Mouse (Mus musculus) heart, postnatal 0 days (tissue): ENCODE measurements around the gene Jagn1. TPM values are rescaled to one million over a fixed set of nuclear protein-coding genes. Genes with fewer than 3 reads are reported as not detected.

ENCODE experiments used
- ATAC-seq: fragments of 200-750 bp; cut with Nextera tagmentation; 2 replicates; pipeline ENCODE4 v1.8.0; 2017; ENCODE audit warnings: low read depth, moderate number of reproducible peaks, moderate library complexity; ENCODE audit not compliant: insufficient read depth
- DNase-seq: peaks from one replicate; pipeline ENCODE4 v3.0.0-alpha.2; 2016; ENCODE audit warnings: low spot score
- H3K27ac ChIP-seq: fragments of 300-500 bp; sonication (generic); 2 replicates; pipeline ENCODE4 v1.5.1; 2014; ENCODE audit warnings: low read depth, mild to moderate bottlenecking
- H3K27me3 ChIP-seq: fragments of 300-500 bp; sonication (generic); 2 replicates; pipeline ENCODE4 v1.6.1; 2014; ENCODE audit warnings: low read length, mixed read lengths; ENCODE audit not compliant: control insufficient read depth, insufficient read depth
- H3K36me3 ChIP-seq: fragments of 300-500 bp; sonication (generic); replicated peaks from 2 replicates; pipeline ENCODE4 v1.6.1; 2014; ENCODE audit warnings: low read length, mixed read lengths; ENCODE audit not compliant: control insufficient read depth, insufficient read depth
- H3K4me1 ChIP-seq: fragments of 300-500 bp; sonication (generic); 2 replicates; pipeline ENCODE4 v1.6.1; 2014; ENCODE audit warnings: antibody characterized with exemption; ENCODE audit not compliant: control insufficient read depth, insufficient read depth
- H3K4me2 ChIP-seq: fragments of 300-500 bp; sonication (generic); 2 replicates; pipeline ENCODE4 v1.6.1; 2014; ENCODE audit warnings: low read depth, mild to moderate bottlenecking, low read length, moderate library complexity
- H3K4me3 ChIP-seq: fragments of 300-500 bp; sonication (generic); 2 replicates; pipeline ENCODE4 v1.5.1; 2014; ENCODE audit warnings: low read depth, low read length
- H3K9ac ChIP-seq: fragments of 300-500 bp; sonication (generic); replicated peaks from 2 replicates; pipeline ENCODE4 v1.6.1; 2014; ENCODE audit warnings: low read depth, low read length, mixed read lengths
- H3K9me3 ChIP-seq: fragments of 300-500 bp; sonication (generic); replicated peaks from 2 replicates; pipeline ENCODE4 v1.6.1; 2016; ENCODE audit warnings: low read length; ENCODE audit not compliant: control insufficient read depth
- CTCF ChIP-seq: IDR thresholded peaks from 2 replicates; pipeline ENCODE4 v1.5.1; 2016; ENCODE audit warnings: antibody characterized with exemption, control low read depth, low read depth
- EP300 ChIP-seq: IDR thresholded peaks from 2 replicates; pipeline ENCODE4 v1.6.1; 2016; ENCODE audit warnings: antibody characterized with exemption, low read depth
- WGBS: fragments of 180-500 bp; shearing (Covaris S2); extraction: QIAGEN DNeasy Blood & Tissue Kit; methylation state at CpG from one replicate; pipeline ENCODE4 v1.1.7; 2014; 5-methylcytosine and 5-hydroxymethylcytosine counted together
- polyA plus RNA-seq: library from polyadenylated mRNA; unstranded; fragments of >200 nt; fragmentation: Nextera tagmentation; extraction: Ambion mirVana; gene quantifications from 2 replicates; pipeline ENCODE4 v1.2.1, GENCODE M21; 2015
- total RNA-seq: library from RNA; depleted of rRNA; stranded (reverse); fragments of >200 nt; gene quantifications from 2 replicates; pipeline ENCODE4 v1.2.3, GENCODE M21; 2014; ENCODE audit warnings: low replicate concordance

The Jagn1 gene
- total and polyA plus RNA-seq, 2 experiments from 2014 or later: 15.3 to 56.6 TPM

DNA sequence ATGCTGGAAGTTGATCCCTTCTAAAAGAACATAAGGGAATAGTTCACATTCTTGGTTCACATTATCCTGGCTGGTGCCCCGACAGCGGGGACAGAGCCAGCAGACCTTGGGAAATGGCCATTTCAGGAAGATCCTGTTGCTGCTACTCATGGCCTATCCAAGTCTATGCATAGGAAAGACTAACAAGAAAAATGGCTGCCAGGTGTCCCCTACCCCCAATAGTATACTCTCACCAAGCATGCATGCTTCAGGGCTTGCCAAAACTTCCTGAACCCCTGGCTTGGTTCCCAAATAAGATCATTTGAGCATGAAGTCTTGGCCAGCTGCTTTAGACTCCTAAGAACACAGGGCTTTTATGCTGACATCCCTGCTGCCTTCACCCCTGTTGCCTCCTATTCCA is 9.5 kb downstream of the Jagn1 start:
- Histone ChIP-seq H3K4me3 (no peak overlapping the region), H3K27me3 (no peaks in the 10 kb centered on the region), H3K36me3 (peaks cover 19% of the 10 kb centered on the region), H3K4me2 (no peak overlapping the region), H3K9me3 (no peaks in the 10 kb centered on the region), H3K4me1 (peaks cover 13% of the 10 kb centered on the region; the same call in 1 of the 2 replicates), H3K9ac (no peak overlapping the region), H3K27ac (peak overlapping the region; percentile 34; the same call in 1 of the 2 replicates)
- 31% methylated on average over 2 of the region's 2 CpGs for WGBS
- peak; percentile 15 for DNase-seq
- TF ChIP-seq EP300 (no peak), CTCF (no peak)
- ATAC-seq: peak; percentile 47; the same call in 1 of the 2 replicates

DNA sequence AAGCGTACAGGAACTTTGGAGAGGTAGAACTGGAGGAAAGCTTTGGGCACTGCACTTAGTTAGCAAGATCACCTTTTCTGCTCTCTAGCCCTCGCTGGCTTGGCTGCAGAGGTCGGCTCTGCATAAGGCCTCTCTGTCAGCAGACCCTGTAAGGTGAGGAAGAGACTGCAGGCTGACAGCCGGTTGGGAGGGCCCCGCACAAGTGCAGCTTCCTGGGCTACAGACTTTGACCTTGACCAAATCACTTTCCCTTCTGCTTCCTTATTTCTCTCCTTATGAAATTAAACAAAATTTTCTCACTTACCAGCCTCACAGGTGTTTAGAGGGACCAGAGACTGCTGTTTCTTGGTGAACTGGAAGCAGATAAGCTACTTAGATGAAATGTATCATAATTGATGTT is 12.6 kb downstream of the Jagn1 start:
- H3K9ac ChIP-seq: no peak overlapping the region
- DNase-seq (no peak), ATAC-seq (no peak)
- no peaks in the 10 kb centered on the region for H3K27me3 ChIP-seq
- H3K4me2 ChIP-seq: no peak overlapping the region
- H3K4me3 ChIP-seq: no peak overlapping the region
- H3K4me1 ChIP-seq: peaks cover 13% of the 10 kb centered on the region; the same call in 1 of the 2 replicates
- no peak overlapping the region for H3K27ac ChIP-seq
- no peaks in the 10 kb centered on the region for H3K36me3 ChIP-seq
- H3K9me3 ChIP-seq: no peaks in the 10 kb centered on the region
- TF ChIP-seq EP300: no peak
- no peak for TF ChIP-seq CTCF
- WGBS: 53% methylated on average over 5 of the region's 5 CpGs

DNA sequence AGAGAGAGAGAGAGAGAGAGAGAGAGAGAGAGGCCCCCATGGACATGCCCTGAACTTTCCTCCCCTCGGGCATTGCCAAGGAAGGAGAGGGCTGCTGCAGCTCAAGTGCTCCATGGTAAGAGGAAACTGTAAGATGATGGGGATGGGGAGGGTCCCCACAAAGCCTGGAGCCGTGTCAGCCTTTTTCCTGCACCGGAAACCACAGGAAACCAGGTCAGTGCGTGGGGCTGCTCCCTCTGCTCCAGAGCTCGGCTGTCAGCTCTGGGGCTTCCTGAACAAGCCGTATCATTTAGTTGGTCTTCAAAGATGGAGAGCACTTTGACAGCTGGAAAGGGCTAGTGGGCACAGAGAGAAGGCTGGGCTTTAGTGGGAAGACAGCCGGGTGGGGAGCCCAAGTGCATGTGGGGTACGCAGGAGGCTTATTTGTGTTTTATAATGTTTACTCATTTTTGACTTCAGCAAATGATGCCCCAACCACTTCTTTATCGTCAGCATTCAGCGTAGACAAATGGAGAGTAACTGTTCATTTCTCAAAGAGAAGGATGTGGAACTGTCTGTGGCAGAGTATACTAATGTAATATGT is 15.7 kb downstream of the Jagn1 start, which contains the start of gene Il17re:
Gene Il17re (plus strand): TSS at position 533 of the 583 bp plus-strand sequence.
- H3K36me3 ChIP-seq: no peaks in the 10 kb centered on the region
- WGBS: 64% methylated on average over 9 of the region's 10 CpGs
- no peak within 1 kb of the TSS for H3K4me2 ChIP-seq
- H3K27me3 ChIP-seq: no peaks in the 10 kb centered on the region
- no peak within 1 kb of the TSS for H3K9ac ChIP-seq
- ATAC-seq: no peak
- H3K9me3 ChIP-seq: no peaks in the 10 kb centered on the region
- no peak for TF ChIP-seq EP300
- H3K4me3 ChIP-seq: no peak within 1 kb of the TSS
- DNase-seq: no peak
- no peaks in the 10 kb centered on the region for H3K4me1 ChIP-seq
- no peak within 1 kb of the TSS for H3K27ac ChIP-seq

DNA sequence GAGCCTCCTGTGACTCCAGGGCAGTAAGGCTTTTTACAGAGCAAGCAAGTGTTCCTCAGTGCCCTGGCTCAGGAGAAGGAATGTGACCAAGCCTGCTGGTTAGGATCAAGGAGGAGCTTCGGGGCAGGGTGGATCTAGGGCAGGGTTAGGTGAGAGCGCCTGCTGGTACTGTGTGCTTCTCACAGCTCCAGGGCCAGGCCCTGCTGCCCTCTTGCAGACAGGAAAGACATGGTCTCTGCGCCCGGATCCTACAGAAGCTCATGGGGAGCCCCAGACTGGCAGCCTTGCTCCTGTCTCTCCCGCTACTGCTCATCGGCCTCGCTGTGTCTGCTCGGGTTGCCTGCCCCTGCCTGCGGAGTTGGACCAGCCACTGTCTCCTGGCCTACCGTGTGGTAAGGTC is 16.3 kb downstream of the Jagn1 start:
- DNase-seq: no peak
- Histone ChIP-seq H3K9ac (no peak overlapping the region), H3K4me2 (no peak overlapping the region)

DNA sequence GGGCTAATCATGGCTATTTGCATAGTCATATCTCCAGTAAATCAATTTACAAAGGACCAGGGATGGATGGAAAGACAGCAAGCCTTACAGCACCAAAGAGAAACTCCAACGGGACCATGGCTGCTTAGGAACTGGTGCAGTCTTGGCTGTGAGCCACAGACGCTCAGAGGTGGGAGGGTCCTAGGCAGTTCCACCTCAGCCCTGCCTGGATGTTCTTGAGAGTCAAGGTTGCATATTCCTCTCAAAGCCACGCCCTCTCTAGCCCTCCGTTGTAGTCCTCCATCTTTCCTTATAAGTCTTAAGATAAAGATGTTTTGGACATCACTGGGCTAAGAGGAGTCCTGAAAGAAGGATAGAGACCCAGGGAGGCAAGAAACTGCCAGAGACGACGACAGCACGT is 21.7 kb downstream of the Jagn1 start:
- Histone ChIP-seq H3K9ac (no peak overlapping the region), H3K27ac (no peak overlapping the region), H3K4me1 (no peaks in the 10 kb centered on the region), H3K36me3 (no peaks in the 10 kb centered on the region), H3K4me2 (no peak overlapping the region), H3K9me3 (no peaks in the 10 kb centered on the region), H3K4me3 (no peak overlapping the region), H3K27me3 (0 out of 2 replicates have a peak, but pooled peaks cover 3% of the 10 kb centered on the region)
- no peak for TF ChIP-seq EP300
- TF ChIP-seq CTCF: no peak
- no peak for DNase-seq
- 49% methylated on average over 7 of the region's 7 CpGs for WGBS
- ATAC-seq: no peak

More for the DNA sequence above, 16.3 kb downstream of the Jagn1 start:
- H3K27ac ChIP-seq: no peak overlapping the region
- H3K9me3 ChIP-seq: no peaks in the 10 kb centered on the region
- H3K36me3 ChIP-seq: no peaks in the 10 kb centered on the region
- H3K4me3 ChIP-seq: no peak overlapping the region
- WGBS: 53% methylated on average over 10 of the region's 10 CpGs
- TF ChIP-seq EP300 (no peak), CTCF (no peak)
- H3K4me1 ChIP-seq: no peaks in the 10 kb centered on the region
- no peak for ATAC-seq
- H3K27me3 ChIP-seq: no peaks in the 10 kb centered on the region

DNA sequence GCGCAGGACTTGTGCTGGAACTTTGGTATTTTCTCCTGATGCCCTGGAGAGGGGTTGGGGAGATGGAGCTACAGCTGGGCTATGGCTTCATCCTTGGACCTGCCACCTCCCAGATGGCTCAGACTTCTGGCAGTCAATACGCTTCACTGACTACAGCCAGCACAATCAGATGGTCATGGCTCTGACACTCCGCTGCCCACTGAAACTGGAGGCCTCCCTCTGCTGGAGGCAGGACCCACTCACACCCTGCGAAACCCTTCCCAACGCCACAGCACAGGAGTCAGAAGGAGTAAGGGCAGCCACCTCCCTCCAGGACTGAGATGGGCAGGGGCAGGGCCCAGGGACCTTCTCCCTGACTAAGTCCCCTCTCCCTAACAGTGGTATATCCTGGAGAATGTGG is 23.2 kb downstream of the Jagn1 start:
- TF ChIP-seq EP300 (no peak), CTCF (peak; percentile 58)
- Histone ChIP-seq H3K9me3 (no peaks in the 10 kb centered on the region), H3K9ac (no peak overlapping the region), H3K4me2 (no peak overlapping the region), H3K27ac (no peak overlapping the region), H3K4me3 (no peak overlapping the region), H3K27me3 (peaks cover 12% of the 10 kb centered on the region; the same call in 1 of the 2 replicates), H3K4me1 (0 out of 2 replicates have a peak, but pooled peaks cover 5% of the 10 kb centered on the region), H3K36me3 (no peaks in the 10 kb centered on the region)
- WGBS: 39% methylated on average over 5 of the region's 5 CpGs
- ATAC-seq: no peak
- DNase-seq: peak; percentile 14
